Mouse (Mus musculus) brown adipose tissue, adult 24 weeks (tissue): ENCODE results near the gene Dnase2b. TPM values are rescaled to one million over a fixed set of nuclear protein-coding genes. Genes with fewer than 3 reads are reported as not detected.

Source experiments
- H3K27ac ChIP-seq: fragments of 200-500 bp; replicated peaks from 2 replicates; pipeline ENCODE4 v1.5.1; 2012; ENCODE audit warnings: low read depth, mild to moderate bottlenecking, low read length
- H3K4me1 ChIP-seq: fragments of 200-500 bp; 2 replicates; pipeline ENCODE4 v1.6.1; 2012; ENCODE audit warnings: low read length, mixed read lengths; ENCODE audit not compliant: control insufficient read depth, insufficient read depth, insufficient read length
- H3K4me3 ChIP-seq: fragments of 200-500 bp; 2 replicates; pipeline ENCODE4 v1.5.1; 2012; ENCODE audit warnings: low read depth, mild to moderate bottlenecking, low read length, moderate library complexity; ENCODE audit not compliant: insufficient read depth
- polyA plus RNA-seq: library from polyadenylated mRNA; stranded (reverse); fragments of >200 nt; gene quantifications from 2 replicates; pipeline ENCODE4 v1.2.4, GENCODE M21; 2012; ENCODE audit not compliant: missing spikeins, insufficient read depth, insufficient read length

Gene Dnase2b
- polyA plus RNA-seq, 1 experiment = not detected

GRCm38 (mm10) chr3:146570148-146570782 lies 45.1 kb downstream of the Dnase2b start, which contains the start of gene Uox:
Gene Uox, plus strand, starts transcription at chr3:146570426.
- Histone ChIP-seq H3K27ac (no peak within 1 kb of the TSS), H3K4me3 (no peak within 1 kb of the TSS), H3K4me1 (no peaks in the 10 kb centered on the region)

DNA sequence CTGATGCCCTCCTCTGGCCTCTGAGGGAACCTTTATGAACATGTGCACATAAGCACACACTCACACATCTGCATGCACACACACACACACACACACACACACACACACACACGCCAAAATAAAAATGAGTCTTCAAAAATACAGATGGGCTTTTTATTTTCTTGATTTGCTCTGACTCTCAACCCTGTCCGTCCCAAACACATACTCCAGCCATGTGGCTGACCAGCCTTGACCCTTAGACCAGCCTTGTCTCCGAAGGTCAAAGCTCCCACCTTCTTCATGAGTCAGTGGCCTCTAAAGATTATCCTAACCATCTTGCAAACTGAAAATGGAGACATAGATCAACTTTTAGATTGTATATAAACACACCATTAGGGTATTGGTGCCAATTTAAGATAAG lies 45.8 kb downstream of the Dnase2b start:
- Histone ChIP-seq H3K4me3 (no peak overlapping the region), H3K27ac (no peak overlapping the region), H3K4me1 (no peaks in the 10 kb centered on the region)

GRCm38 (mm10) chr3:146567884-146568530 lies 47.4 kb downstream of the Dnase2b start:
- Histone ChIP-seq H3K4me1 (no peaks in the 10 kb centered on the region), H3K27ac (no peak overlapping the region)

GRCm38 (mm10) chr3:146567366-146567765 lies 48.0 kb downstream of the Dnase2b start:
- Histone ChIP-seq H3K27ac (no peak overlapping the region), H3K4me1 (no peaks in the 10 kb centered on the region), H3K4me3 (no peak overlapping the region)

More at GRCm38 (mm10) chr3:146567884-146568530, 47.4 kb downstream of the Dnase2b start:
- H3K4me3 ChIP-seq = no peak overlapping the region

GRCm38 (mm10) chr3:146565065-146565411 lies 50.4 kb downstream of the Dnase2b start:
- no peaks in the 10 kb centered on the region for H3K4me1 ChIP-seq

GRCm38 (mm10) chr3:146564268-146565064 lies 50.9 kb downstream of the Dnase2b start:
- no peak overlapping the region for H3K4me3 ChIP-seq

More at GRCm38 (mm10) chr3:146565065-146565411, 50.4 kb downstream of the Dnase2b start:
- Histone ChIP-seq H3K4me3 (no peak overlapping the region), H3K27ac (no peak overlapping the region)

DNA sequence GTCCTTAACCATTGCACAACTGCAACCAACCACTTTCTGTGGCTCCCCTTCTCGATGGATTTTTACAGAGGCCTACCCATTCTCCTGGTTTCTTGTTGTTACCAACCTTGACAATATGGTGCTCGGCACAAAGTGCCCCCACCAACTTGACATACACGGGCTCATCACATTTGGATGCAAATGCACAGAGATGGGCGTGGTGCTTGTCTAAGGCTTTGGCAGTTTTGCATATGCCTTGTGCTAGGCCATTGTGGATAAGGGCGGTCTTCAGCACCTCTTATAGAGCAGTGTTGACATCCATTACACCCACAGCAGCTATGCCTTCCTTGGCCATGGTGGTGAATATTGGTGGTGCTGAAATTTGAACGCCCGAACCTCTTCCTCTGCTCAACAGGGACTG lies 52.5 kb downstream of the Dnase2b start:
- no peak overlapping the region for H3K27ac ChIP-seq
- no peak overlapping the region for H3K4me3 ChIP-seq

More at GRCm38 (mm10) chr3:146564268-146565064, 50.9 kb downstream of the Dnase2b start:
- Histone ChIP-seq H3K27ac (no peak overlapping the region), H3K4me1 (no peaks in the 10 kb centered on the region)

DNA sequence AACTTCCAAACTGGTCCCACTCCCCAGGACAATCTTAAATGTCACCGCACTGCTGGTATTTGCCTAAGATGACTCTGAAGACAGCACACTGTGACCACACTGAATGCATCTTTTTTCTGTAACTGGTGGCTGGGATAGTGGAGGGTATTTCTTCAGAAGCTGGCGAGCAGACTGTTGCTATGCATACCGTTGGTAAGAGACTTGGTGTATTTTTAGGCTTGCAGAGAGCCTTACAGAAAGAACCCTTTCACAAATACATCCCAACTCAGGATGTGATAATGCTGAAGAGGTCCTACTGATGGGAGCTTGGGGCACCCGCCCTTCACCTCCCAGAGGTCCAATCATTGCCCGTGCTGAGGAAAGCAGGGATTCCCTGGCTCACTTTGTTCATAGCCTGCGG lies 57.9 kb downstream of the Dnase2b start:
- H3K4me1 ChIP-seq = no peaks in the 10 kb centered on the region
- H3K27ac ChIP-seq = no peak overlapping the region
- no peak overlapping the region for H3K4me3 ChIP-seq

More for the DNA sequence above, 52.5 kb downstream of the Dnase2b start:
- no peaks in the 10 kb centered on the region for H3K4me1 ChIP-seq

DNA sequence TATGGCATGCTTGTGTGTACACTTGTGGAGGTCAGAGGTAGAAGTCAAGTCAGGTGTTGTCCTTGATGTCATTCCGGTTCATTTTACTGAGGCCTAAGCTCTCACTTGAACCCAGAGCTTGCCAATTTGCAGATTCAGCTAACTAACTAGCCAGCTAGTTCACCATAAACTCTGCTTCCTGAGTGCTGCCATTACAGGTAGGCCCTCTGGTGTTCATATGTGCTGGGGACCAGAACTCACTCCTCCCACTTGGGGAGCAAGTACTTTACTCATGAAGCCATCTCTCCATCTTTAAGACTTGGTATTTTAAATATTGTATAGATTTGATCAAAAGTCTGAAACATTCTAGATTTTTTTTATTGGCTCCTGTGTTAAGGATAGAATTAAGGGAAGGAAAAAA lies 58.8 kb downstream of the Dnase2b start:
- Histone ChIP-seq H3K4me3 (no peak overlapping the region), H3K4me1 (no peaks in the 10 kb centered on the region), H3K27ac (no peak overlapping the region)

DNA sequence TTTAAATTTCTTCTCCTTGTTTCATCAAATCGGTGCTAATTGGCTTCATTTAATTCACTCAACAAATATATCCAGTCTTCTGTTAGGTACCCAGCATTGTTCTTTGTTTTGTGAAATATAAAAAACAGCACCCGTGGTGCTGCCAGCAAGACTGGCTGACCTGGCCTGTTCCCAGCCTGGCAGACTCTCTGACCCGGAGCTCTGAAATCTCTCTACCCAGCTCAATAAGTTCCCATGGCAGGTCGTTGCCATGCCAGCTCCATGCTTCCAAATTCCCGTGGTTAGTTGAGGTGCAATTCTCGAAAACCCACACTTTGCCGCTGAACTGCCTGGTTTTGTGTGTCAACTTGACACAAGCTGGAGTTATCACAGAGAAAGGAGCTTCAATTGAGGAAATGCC lies 60.6 kb downstream of the Dnase2b start:
- no peak overlapping the region for H3K27ac ChIP-seq

DNA sequence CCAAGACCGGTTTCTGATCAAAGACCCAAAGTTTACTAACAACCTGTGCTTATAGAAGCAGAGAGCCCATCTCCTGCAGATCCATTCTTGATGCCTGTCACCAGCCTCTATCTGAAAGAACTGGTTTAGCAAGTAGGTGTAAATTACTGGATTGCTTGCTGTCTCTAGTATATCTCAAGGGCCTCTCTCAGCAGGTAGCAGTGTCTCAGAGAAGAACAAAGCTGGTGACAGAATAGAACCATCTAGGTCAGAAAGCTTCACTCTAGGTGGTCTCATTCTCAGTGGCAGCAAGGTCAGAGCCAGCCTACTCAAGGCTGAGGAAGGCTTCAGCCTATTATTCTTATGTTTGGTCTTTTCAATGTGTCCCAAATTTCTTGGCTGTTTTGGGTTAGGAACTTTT lies 71.8 kb downstream of the Dnase2b start:
- Histone ChIP-seq H3K4me1 (no peaks in the 10 kb centered on the region), H3K27ac (no peak overlapping the region), H3K4me3 (no peak overlapping the region)

More for the DNA sequence above, 60.6 kb downstream of the Dnase2b start:
- Histone ChIP-seq H3K4me1 (no peaks in the 10 kb centered on the region), H3K4me3 (no peak overlapping the region)

GRCm38 (mm10) chr3:146540521-146541273 lies 74.7 kb downstream of the Dnase2b start:
- Histone ChIP-seq H3K4me3 (no peak overlapping the region), H3K27ac (no peak overlapping the region), H3K4me1 (no peaks in the 10 kb centered on the region)

GRCm38 (mm10) chr3:146534986-146535385 lies 80.4 kb downstream of the Dnase2b start:
- Histone ChIP-seq H3K4me1 (no peaks in the 10 kb centered on the region), H3K4me3 (no peak overlapping the region), H3K27ac (no peak overlapping the region)
